Mouse (Mus musculus): ENCODE measurements around the gene Slc22a3. TPM values are rescaled to one million over a fixed set of nuclear protein-coding genes. Genes with fewer than 3 reads are reported as not detected.

Gene Slc22a3
- total and polyA plus RNA-seq, 2 experiments: 2.3 to 2.5 TPM

DNA sequence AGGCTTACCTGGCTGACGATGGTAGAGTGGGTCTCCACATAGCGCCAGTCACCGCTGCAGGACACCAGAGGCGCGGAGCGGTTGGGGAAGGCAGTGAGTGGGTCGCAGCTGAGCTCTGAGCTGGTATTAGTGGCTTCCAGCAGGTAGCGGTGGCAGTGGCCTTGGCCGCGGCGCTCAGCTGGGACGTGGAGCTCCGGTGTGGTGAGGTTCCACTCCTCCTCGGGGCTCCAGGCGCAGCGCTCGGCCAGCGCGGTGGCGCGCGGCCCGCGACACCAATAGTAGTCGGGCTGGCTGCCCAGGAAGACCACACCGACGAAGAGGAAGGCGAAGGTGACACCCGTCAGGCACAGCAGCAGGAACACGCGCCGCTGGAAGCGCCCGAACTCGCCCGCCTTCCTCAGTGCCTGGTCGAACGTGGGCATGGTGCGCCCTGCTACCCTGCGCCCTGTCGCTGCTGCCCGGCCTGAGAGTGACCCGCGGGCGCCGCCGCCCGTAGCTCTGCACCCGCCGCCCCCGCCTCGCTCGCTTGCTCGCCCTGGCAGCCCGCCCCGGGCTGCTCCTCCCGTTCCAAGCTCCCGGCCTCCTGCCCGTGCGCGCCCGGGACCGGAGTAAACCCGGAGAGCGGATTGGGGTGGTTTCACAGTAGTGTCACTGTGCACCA, 471 bp downstream of the Slc22a3 start:
- WGBS: 2% methylated on average over 65 of the region's 65 CpGs
- H3K27me3 ChIP-seq (ENCODE audit: control insufficient read depth, insufficient read depth, low read length): peaks cover 10% of the 10 kb centered on the region
- no peak for DNase-seq (ENCODE audit: extremely low read depth, low read depth, low spot score)
- H3K27ac ChIP-seq (replicated peaks; ENCODE audit: insufficient read depth, low read depth, low read length): no peak overlapping the region
- 0 out of 2 replicates have a peak overlapping the region, but pooled peaks have one; percentile 17 for H3K9ac ChIP-seq (ENCODE audit: low read depth, low read length)
- TF ChIP-seq CTCF (IDR thresholded peaks at IDR 0.05; ENCODE audit: low read depth, low read length): no peak
- no peak for TF ChIP-seq POLR2A (IDR thresholded peaks at IDR 0.05; ENCODE audit: extremely low read depth, insufficient read depth, low read length)
- no peaks in the 10 kb centered on the region for H3K36me3 ChIP-seq (ENCODE audit: control insufficient read depth, insufficient read depth, low read length)
- H3K4me3 ChIP-seq (ENCODE audit: insufficient read depth, low read depth, low read length): peak overlapping the region; percentile 58
- H3K4me1 ChIP-seq (ENCODE audit: control insufficient read depth, insufficient read depth, low read length): no peaks in the 10 kb centered on the region
- H3K79me2 ChIP-seq (ENCODE audit: control insufficient read depth, insufficient read depth, low read length): no peaks in the 10 kb centered on the region

DNA sequence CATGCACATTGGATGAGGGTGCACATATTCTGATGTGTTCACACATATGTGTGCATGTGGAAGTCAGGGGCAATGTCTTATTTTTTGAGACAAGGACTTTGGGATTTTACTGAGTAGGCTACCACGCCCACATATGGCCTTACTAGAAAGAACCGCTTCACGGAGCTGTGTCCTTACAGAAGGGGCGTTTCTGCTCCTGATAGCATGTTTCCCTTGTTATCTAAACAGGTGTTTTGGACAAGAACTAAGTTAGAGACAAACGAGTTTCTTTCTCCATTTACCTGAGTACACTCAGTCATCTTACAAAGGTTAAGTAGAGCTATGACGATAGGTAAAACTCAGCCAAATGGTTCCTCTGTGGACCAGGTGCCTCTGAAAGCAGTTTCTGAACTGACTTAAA, 1.8 kb downstream of the Slc22a3 start:
- TF ChIP-seq CTCF (IDR thresholded peaks at IDR 0.05; ENCODE audit: low read depth, low read length): no peak
- no peak for TF ChIP-seq POLR2A (IDR thresholded peaks at IDR 0.05; ENCODE audit: extremely low read depth, insufficient read depth, low read length)
- H3K27ac ChIP-seq (replicated peaks; ENCODE audit: insufficient read depth, low read depth, low read length): no peak overlapping the region
- H3K36me3 ChIP-seq (ENCODE audit: control insufficient read depth, insufficient read depth, low read length): no peaks in the 10 kb centered on the region
- H3K9ac ChIP-seq (ENCODE audit: low read depth, low read length): no peak overlapping the region
- WGBS: 72% methylated on average over 6 of the region's 6 CpGs
- DNase-seq (ENCODE audit: extremely low read depth, low read depth, low spot score): no peak
- no peak overlapping the region for H3K4me3 ChIP-seq (ENCODE audit: insufficient read depth, low read depth, low read length)
- H3K27me3 ChIP-seq (ENCODE audit: control insufficient read depth, insufficient read depth, low read length): peaks cover 10% of the 10 kb centered on the region
- H3K4me1 ChIP-seq (ENCODE audit: control insufficient read depth, insufficient read depth, low read length): no peaks in the 10 kb centered on the region
- H3K79me2 ChIP-seq (ENCODE audit: control insufficient read depth, insufficient read depth, low read length): no peaks in the 10 kb centered on the region

DNA sequence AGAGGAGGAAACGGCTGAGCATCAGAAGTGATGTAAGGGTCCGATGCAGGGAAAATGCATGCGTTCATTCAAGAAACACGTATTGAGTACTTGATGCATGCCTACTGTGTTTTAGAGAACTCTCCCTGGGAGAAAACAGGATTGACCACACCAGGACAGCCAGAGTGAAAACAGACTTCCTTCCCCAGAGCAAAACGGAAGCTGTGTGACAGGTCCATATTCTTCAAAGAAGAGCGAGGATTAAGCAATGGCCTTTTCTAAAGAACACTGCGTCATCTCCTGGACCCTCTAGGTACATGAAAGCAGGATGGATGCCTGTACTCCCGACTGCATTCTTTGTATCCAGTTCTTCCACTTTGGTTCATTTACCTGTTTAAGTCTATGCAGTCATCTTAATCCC, 8.1 kb downstream of the Slc22a3 start:
- H3K36me3 ChIP-seq (ENCODE audit: control insufficient read depth, insufficient read depth, low read length): no peaks in the 10 kb centered on the region
- TF ChIP-seq POLR2A (IDR thresholded peaks at IDR 0.05; ENCODE audit: extremely low read depth, insufficient read depth, low read length): no peak
- TF ChIP-seq CTCF (IDR thresholded peaks at IDR 0.05; ENCODE audit: low read depth, low read length): no peak
- no peak overlapping the region for H3K4me3 ChIP-seq (ENCODE audit: insufficient read depth, low read depth, low read length)
- no peak overlapping the region for H3K9ac ChIP-seq (ENCODE audit: low read depth, low read length)
- H3K27me3 ChIP-seq (ENCODE audit: control insufficient read depth, insufficient read depth, low read length): peaks cover 2% of the 10 kb centered on the region; the same call in 1 of the 2 replicates
- H3K27ac ChIP-seq (replicated peaks; ENCODE audit: insufficient read depth, low read depth, low read length): no peak overlapping the region
- H3K4me1 ChIP-seq (ENCODE audit: control insufficient read depth, insufficient read depth, low read length): no peaks in the 10 kb centered on the region
- DNase-seq (ENCODE audit: extremely low read depth, low read depth, low spot score): no peak
- 80% methylated on average over 8 of the region's 8 CpGs for WGBS
- H3K79me2 ChIP-seq (ENCODE audit: control insufficient read depth, insufficient read depth, low read length): no peaks in the 10 kb centered on the region

DNA sequence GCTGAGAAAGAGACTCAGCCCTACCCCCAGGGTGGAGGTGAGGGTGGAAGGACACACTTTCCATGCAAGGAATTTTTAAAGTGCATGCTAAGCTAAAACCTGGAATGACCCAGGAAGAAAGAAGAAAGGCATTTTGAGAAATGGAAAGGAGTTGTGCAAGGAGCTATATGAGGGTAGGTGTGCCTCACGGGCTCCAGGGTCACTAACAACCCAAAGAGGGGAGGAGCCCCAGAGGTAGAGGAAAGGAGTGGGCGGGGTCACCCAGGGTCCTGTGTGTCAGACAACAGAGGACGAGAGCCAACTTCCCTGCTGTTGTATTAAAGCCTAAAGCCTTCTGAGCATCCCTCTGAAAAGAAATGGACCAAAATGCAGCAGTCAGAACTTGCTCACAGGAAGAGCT, 11.9 kb downstream of the Slc22a3 start:
- Histone ChIP-seq H3K4me3 (ENCODE audit: insufficient read depth, low read depth, low read length) (no peak overlapping the region), H3K4me1 (ENCODE audit: control insufficient read depth, insufficient read depth, low read length) (no peaks in the 10 kb centered on the region), H3K27me3 (ENCODE audit: control insufficient read depth, insufficient read depth, low read length) (no peaks in the 10 kb centered on the region; the same call in 1 of the 2 replicates), H3K36me3 (ENCODE audit: control insufficient read depth, insufficient read depth, low read length) (no peaks in the 10 kb centered on the region), H3K9ac (ENCODE audit: low read depth, low read length) (no peak overlapping the region), H3K27ac (replicated peaks; ENCODE audit: insufficient read depth, low read depth, low read length) (no peak overlapping the region), H3K79me2 (ENCODE audit: control insufficient read depth, insufficient read depth, low read length) (no peaks in the 10 kb centered on the region)
- no peak for TF ChIP-seq CTCF (IDR thresholded peaks at IDR 0.05; ENCODE audit: low read depth, low read length)
- TF ChIP-seq POLR2A (IDR thresholded peaks at IDR 0.05; ENCODE audit: extremely low read depth, insufficient read depth, low read length): no peak
- no peak for DNase-seq (ENCODE audit: extremely low read depth, low read depth, low spot score)
- WGBS: 46% methylated on average over 3 of the region's 3 CpGs

DNA sequence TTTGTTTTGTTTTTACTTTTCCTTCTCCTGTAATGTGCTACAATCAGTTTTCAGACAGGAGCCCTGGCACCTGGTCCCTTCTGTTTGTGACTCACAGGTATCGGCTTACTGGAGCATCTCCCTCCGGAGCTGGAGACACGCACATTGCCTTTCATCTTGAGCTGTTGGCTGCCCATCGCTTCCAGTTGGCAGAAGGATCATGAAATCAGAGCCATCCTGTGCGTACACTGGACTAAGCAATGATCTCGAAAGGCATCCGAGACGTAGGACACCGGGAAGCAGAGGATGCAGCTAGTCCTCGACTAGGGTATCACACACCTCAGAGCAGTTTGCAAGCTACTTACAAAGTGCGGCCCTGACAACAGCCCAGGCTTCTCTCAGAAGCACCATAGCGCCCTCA, 15.9 kb downstream of the Slc22a3 start:
- TF ChIP-seq CTCF (IDR thresholded peaks at IDR 0.05; ENCODE audit: low read depth, low read length) (no peak), POLR2A (IDR thresholded peaks at IDR 0.05; ENCODE audit: extremely low read depth, insufficient read depth, low read length) (no peak)
- WGBS: 85% methylated on average over 12 of the region's 12 CpGs

DNA sequence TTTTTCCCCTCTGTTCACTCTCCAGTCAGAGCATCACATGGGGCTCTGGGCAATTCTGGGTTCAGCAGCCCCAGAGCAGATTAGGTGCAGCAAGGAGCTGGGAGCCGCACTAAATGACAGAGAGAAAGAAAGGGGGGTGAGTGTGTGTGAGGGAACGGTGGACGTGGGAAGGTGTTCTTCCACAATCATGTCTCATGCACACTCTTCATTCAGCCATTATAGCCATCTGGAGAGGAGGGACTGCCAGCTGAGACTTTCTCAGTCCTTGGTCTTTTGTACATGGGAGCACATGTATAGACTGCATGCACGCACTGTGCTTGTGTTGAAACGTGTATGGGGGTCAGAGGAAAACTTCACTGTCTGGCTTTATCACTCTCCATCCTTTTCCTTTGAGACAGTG, 17.6 kb downstream of the Slc22a3 start:
- no peaks in the 10 kb centered on the region; the same call in 1 of the 2 replicates for H3K27me3 ChIP-seq (ENCODE audit: control insufficient read depth, insufficient read depth, low read length)
- H3K79me2 ChIP-seq (ENCODE audit: control insufficient read depth, insufficient read depth, low read length): no peaks in the 10 kb centered on the region
- H3K27ac ChIP-seq (replicated peaks; ENCODE audit: insufficient read depth, low read depth, low read length): no peak overlapping the region
- H3K9ac ChIP-seq (ENCODE audit: low read depth, low read length): no peak overlapping the region
- no peak for DNase-seq (ENCODE audit: extremely low read depth, low read depth, low spot score)
- 83% methylated on average over 5 of the region's 5 CpGs for WGBS
- H3K36me3 ChIP-seq (ENCODE audit: control insufficient read depth, insufficient read depth, low read length): no peaks in the 10 kb centered on the region
- TF ChIP-seq POLR2A (IDR thresholded peaks at IDR 0.05; ENCODE audit: extremely low read depth, insufficient read depth, low read length) (no peak), CTCF (IDR thresholded peaks at IDR 0.05; ENCODE audit: low read depth, low read length) (no peak)
- H3K4me3 ChIP-seq (ENCODE audit: insufficient read depth, low read depth, low read length): no peak overlapping the region
- no peaks in the 10 kb centered on the region for H3K4me1 ChIP-seq (ENCODE audit: control insufficient read depth, insufficient read depth, low read length)

More for the DNA sequence above, 15.9 kb downstream of the Slc22a3 start:
- H3K36me3 ChIP-seq (ENCODE audit: control insufficient read depth, insufficient read depth, low read length): no peaks in the 10 kb centered on the region
- no peak for DNase-seq (ENCODE audit: extremely low read depth, low read depth, low spot score)
- H3K27me3 ChIP-seq (ENCODE audit: control insufficient read depth, insufficient read depth, low read length): no peaks in the 10 kb centered on the region; the same call in 1 of the 2 replicates
- H3K79me2 ChIP-seq (ENCODE audit: control insufficient read depth, insufficient read depth, low read length): no peaks in the 10 kb centered on the region
- no peak overlapping the region for H3K4me3 ChIP-seq (ENCODE audit: insufficient read depth, low read depth, low read length)
- no peaks in the 10 kb centered on the region for H3K4me1 ChIP-seq (ENCODE audit: control insufficient read depth, insufficient read depth, low read length)
- H3K27ac ChIP-seq (replicated peaks; ENCODE audit: insufficient read depth, low read depth, low read length): no peak overlapping the region
- no peak overlapping the region for H3K9ac ChIP-seq (ENCODE audit: low read depth, low read length)
